Mouse (Mus musculus) adrenal gland (tissue): ENCODE measurements around the gene Tac1.
"Not testable (repeated sequence)": the region's sequence is repeated elsewhere in the genome, so short reads cannot be mapped to it uniquely, and the experiment has no call there.

Experiments
- intact Hi-C: fragments of 180-260 bp; cut with DNase I; formaldehyde crosslinking; loops from one replicate; pipeline ENCODE4 v1.15.1; 2025
- long read RNA-seq, 2 experiments: library from polyadenylated mRNA; unstranded; transcript quantifications; one replicate each; pipeline ENCODE4 v2.0.0; 2020; ENCODE audit warnings: borderline replicate concordance in 1 of 2; ENCODE audit not compliant: insufficient replicate concordance in 1 of 2

Gene Tac1
- long read RNA-seq, experiment 1 = 0 reads
- long read RNA-seq, experiment 2 = 0 reads

DNA sequence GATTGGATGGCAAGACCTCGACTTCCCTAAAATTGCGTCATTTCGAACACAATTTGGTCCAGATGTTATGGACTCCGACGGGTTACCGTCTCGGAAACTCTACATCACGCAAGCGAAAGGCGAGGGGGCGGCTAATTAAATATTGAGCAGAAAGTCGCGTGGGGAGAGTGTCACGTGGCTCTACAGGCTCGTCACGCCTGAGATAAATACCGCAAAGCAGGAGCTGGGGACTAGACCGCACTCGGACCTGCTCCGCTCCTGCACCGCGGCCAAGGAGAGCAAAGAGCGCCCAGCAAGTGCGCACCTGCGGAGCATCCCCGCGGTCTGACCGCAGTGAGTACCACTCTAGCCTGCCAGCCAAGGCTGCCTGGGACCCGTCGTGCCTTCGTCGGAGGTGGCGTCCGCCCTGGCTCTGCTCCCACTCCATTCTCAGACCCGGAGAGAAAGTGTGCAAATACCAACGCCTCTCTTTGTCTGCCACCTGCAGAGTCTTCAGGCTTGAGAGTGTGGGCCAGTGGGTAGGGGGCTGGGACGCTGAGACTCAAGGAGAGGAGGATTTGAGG is at the start of gene Tac1:
Gene Tac1 (plus strand): TSS at position 51 of the 563 bp plus-strand sequence.
- intact Hi-C loops = no loop called here

GRCm38 (mm10) chr6:7543511-7543910 is 11.2 kb upstream of the Tac1 start:
- intact Hi-C loops = not testable (repeated sequence)

DNA sequence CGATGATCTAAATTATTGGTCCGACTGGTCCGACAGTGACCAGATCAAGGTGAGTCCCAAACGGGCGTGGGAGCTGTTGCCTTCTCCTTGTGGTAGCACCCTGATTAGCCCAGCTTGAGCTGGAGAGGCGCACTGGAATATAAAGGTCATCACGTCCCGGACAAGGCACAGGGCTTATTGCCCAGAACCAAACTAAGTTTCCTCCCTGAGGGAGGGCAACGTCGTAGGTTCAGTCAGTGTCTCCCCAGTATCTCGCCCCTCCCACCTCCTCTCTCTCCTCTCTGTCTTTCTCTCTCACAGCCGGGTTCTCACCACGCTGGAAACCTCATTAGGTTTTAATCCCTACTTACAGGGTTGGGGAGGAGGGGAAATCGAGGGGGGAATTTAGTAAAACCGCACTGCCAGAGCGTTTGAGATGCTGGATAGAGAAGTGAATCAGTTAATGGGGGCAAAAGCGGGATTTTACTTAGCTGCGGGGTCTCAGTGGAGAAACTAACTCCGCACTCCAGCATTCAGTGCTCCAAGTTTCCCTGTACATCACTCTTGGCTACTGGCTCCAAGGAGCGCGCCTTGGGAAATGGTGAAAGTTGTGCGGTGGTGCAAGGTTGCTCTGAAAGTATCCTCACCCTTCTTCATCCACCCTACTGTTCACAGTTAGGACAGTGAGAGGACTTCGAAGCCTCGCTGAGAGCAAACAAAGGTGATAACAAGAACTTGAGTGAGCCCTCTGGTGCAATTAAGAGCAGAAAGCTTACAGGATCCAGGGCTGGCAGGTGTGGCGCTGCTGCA is 1.2 kb downstream of the Tac1 start:
- intact Hi-C loops = no loop called here

GRCm38 (mm10) chr6:7558164-7558563 is 3.5 kb downstream of the Tac1 start:
- intact Hi-C loops = no loop called here

GRCm38 (mm10) chr6:7562524-7562923 is 7.8 kb downstream of the Tac1 start:
- intact Hi-C loops = no loop called here

- intact Hi-C loops = no loop called here
These were observed 9.9 kb downstream of the Tac1 start for GRCm38 (mm10) chr6:7564537-7564936.

GRCm38 (mm10) chr6:7571144-7571543 is 16.5 kb downstream of the Tac1 start:
- intact Hi-C loops = no loop called here

DNA sequence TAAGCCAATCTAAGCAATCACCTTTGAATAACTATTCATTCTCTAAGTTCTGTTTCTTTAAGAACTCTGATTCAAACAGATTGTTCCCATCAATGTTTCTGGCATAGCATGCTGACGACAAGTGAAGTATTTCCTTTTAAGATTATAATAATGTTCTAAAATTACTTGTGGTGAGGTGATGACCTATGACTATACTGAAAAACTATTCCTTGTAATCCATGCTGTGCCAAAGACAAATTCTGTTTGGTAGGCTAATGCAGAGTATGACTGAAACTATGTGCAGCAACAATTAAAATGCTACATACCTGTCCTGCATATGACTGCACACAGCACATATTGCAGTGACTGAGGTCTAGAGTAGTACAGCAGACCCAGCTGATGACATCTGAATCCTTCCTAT is 23.4 kb downstream of the Tac1 start:
- intact Hi-C loops = no loop called here

GRCm38 (mm10) chr6:7594445-7594844 is 39.8 kb downstream of the Tac1 start:
- intact Hi-C loops = no loop called here

GRCm38 (mm10) chr6:7598416-7598815 is 43.7 kb downstream of the Tac1 start:
- intact Hi-C loops = no loop called here

DNA sequence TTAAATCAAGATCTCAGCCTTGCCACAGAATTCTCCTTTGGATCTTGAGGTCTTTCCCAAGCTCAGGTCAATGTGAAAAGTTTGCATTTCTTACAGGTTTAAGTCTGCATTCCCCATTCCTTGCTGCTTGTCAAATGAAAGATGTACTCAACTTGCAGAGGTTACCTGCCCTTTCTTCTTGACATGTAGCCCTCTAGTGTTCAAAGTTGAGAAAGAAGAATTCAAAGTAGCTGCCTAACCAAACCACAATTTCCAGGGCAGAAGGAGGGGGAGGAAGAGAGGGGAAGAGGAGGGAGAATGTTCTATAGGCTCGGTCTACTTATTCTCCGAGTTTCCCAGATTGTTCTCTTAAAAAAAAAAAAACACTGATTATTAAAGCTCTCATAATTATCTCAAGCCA is 45.5 kb downstream of the Tac1 start:
- intact Hi-C loops = no loop called here

- intact Hi-C loops = no loop called here
These were observed 46.8 kb downstream of the Tac1 start for GRCm38 (mm10) chr6:7601353-7602094.

DNA sequence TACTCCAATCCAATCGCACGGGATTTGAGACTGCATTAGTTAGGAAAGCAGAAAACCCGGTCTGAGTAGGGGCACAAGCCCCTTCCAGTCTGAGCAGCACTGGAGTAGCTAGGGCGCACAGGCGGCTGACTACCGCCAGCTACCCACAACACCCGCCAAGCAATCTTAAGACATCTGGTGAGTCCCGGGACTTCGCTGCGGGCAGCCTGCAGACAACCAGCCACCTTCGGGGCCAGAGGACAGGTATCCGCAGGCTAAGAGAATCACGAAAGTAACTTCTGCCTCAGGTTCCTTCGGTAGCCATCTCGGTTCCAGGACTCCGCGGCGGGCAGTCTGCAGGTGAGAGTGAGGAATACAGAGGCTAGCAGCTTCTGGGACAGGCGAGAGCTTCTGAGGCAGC is 59.0 kb downstream of the Tac1 start:
- intact Hi-C loops = not testable (repeated sequence)
